Mouse (Mus musculus) kidney, embryonic 15.5 days (tissue): Measurements from ENCODE around the gene Myrip. TPM values are rescaled to one million over a fixed set of nuclear protein-coding genes. Genes with fewer than 3 reads are reported as not detected.

Experiments used
- ATAC-seq: fragments of 200-750 bp; cut with Nextera tagmentation; replicated peaks from 2 replicates; pipeline ENCODE4 v1.8.0; 2017; ENCODE audit warnings: moderate TSS enrichment; ENCODE audit not compliant: low FRiP score
- H3K27ac ChIP-seq: fragments of 300-500 bp; sonication (generic); 2 replicates; pipeline ENCODE4 v1.5.1; 2015; ENCODE audit warnings: mild to moderate bottlenecking, inconsistent platforms
- H3K27me3 ChIP-seq: fragments of 300-500 bp; sonication (generic); 2 replicates; pipeline ENCODE4 v1.6.1; 2015; ENCODE audit warnings: inconsistent platforms
- H3K36me3 ChIP-seq: fragments of 300-500 bp; sonication (generic); 2 replicates; pipeline ENCODE4 v1.6.1; 2015; ENCODE audit warnings: inconsistent platforms
- H3K4me1 ChIP-seq: fragments of 300-500 bp; sonication (generic); 2 replicates; pipeline ENCODE4 v1.6.1; 2015; ENCODE audit warnings: inconsistent platforms
- H3K4me2 ChIP-seq: fragments of 300-500 bp; sonication (generic); 2 replicates; pipeline ENCODE4 v1.6.1; 2015; ENCODE audit warnings: moderate library complexity, mild to moderate bottlenecking, inconsistent platforms
- H3K4me3 ChIP-seq: fragments of 300-500 bp; sonication (generic); replicated peaks from 2 replicates; pipeline ENCODE4 v1.5.1; 2015; ENCODE audit warnings: mild to moderate bottlenecking, inconsistent platforms
- H3K9ac ChIP-seq: fragments of 300-500 bp; sonication (generic); 2 replicates; pipeline ENCODE4 v1.6.1; 2015; ENCODE audit warnings: mild to moderate bottlenecking, inconsistent platforms
- H3K9me3 ChIP-seq: fragments of 300-500 bp; sonication (generic); replicated peaks from 2 replicates; pipeline ENCODE4 v1.6.1; 2016; ENCODE audit warnings: inconsistent platforms
- WGBS: fragments of 180-500 bp; shearing (Covaris S2); methylation state at CpG from one replicate; pipeline ENCODE4 v1.1.7; 2015; ENCODE audit warnings: mixed read lengths; 5-methylcytosine and 5-hydroxymethylcytosine counted together
- polyA plus RNA-seq: library from polyadenylated mRNA; unstranded; fragments of >200 nt; fragmentation: Nextera tagmentation; extraction: Ambion mirVana; gene quantifications from 2 replicates; pipeline ENCODE4 v1.2.1, GENCODE M21; 2015

The Myrip gene
- polyA plus RNA-seq, 1 experiment from 2014 or later, result 0.35 TPM

DNA sequence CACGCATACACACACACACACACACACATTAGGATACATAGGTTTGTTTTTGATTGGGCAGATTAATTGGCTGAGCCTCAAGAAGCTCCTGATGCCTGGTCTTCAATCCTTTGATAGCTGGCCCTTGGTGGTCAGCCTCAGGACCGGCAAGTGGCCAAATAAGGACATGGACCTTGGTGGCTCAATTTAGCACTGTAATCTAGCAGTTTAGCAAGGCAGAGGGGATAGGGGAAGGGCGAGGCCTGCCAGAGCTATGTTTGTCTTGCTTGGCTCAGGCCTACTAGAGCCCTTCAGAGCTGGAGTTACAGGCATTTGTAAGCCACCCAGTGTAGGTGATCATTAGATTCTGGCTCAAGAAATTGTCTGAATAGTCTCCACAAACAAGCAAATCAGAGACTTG, 101.1 kb downstream of the Myrip start:
- Histone ChIP-seq H3K9me3 (no peaks in the 10 kb centered on the region), H3K4me2 (no peak overlapping the region), H3K27ac (no peak overlapping the region), H3K36me3 (no peaks in the 10 kb centered on the region), H3K4me1 (no peaks in the 10 kb centered on the region), H3K27me3 (no peaks in the 10 kb centered on the region), H3K9ac (no peak overlapping the region), H3K4me3 (no peak overlapping the region)
- WGBS, result 73% methylated on average over 3 of the region's 3 CpGs
- no peak for ATAC-seq

DNA sequence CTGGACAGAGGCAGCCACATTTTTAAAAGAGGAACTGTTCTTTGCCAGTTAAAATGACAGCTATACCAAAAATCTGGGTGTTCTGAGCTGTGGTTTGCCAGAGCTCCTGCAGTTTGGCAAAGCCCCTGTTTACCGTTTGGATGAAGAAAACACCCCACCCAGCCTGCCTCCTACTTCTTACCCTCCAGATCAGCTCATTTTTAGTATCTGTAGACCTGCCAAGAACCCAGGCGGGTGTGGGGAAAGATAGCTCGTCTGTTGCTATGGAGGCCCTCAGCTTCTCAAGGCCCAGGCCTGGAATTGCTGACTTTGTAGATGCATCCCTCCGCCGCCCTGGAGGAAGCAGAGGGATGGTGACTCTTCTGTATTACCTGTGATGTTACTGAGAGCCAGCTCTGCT, 102.3 kb downstream of the Myrip start:
- Histone ChIP-seq H3K4me2 (no peak overlapping the region), H3K9me3 (no peaks in the 10 kb centered on the region), H3K27me3 (no peaks in the 10 kb centered on the region), H3K4me1 (no peaks in the 10 kb centered on the region), H3K4me3 (no peak overlapping the region), H3K36me3 (no peaks in the 10 kb centered on the region), H3K9ac (no peak overlapping the region), H3K27ac (no peak overlapping the region)
- no peak for ATAC-seq
- 77% methylated on average over 5 of the region's 5 CpGs for WGBS

DNA sequence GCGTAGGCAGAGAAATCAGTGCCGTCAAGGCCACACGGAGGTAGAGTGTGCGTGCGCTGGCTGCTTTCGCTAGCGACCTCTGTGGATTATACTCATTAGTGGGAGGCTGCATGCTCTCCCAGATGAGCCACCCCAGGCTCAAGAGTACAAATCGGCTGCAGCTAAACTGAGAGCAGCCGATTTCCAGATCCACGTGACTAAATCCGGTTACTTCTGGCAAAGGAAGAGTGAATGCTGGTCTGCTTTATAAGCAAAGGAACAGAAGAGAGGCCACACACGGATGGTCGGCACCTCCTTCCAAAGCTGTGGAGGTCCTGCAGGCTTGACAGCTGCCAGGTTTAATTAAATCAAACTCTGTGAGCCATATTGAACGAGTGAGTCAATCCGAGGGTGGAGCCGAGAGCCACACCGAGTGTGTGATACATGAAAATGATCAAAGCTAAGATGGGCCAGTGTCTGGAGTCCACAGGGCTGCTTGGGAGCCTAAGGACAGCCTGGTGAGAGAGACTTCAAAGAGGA, 108.4 kb downstream of the Myrip start:
- Histone ChIP-seq H3K9me3 (no peaks in the 10 kb centered on the region), H3K9ac (no peak overlapping the region), H3K4me3 (no peak overlapping the region), H3K4me1 (no peaks in the 10 kb centered on the region), H3K27me3 (no peaks in the 10 kb centered on the region; the same call in 1 of the 2 replicates), H3K36me3 (no peaks in the 10 kb centered on the region), H3K4me2 (no peak overlapping the region), H3K27ac (no peak overlapping the region)
- WGBS, result 82% methylated on average over 17 of the region's 17 CpGs
- no peak for ATAC-seq

DNA sequence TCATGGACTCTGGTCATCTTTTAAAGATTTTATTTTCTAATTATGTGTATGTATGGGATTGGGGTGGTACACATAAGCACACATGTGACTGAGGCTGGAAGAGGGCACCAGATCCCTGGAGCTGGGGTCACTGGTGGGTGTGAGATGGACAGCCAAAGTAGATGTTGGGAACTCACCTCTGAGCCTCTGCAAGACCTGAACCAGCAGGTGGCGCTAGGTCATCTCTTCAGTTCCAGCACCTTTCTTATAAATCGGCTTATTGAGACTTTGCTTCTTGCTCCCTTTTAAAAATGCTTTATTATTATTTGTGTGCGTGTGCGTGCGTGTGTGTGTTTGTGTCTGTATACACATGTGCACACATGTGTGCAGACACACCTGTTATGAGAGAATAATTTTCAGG, 109.1 kb downstream of the Myrip start:
- Histone ChIP-seq H3K4me3 (no peak overlapping the region), H3K4me1 (no peaks in the 10 kb centered on the region), H3K9me3 (no peaks in the 10 kb centered on the region), H3K27me3 (no peaks in the 10 kb centered on the region; the same call in 1 of the 2 replicates), H3K27ac (no peak overlapping the region), H3K9ac (no peak overlapping the region), H3K4me2 (no peak overlapping the region), H3K36me3 (no peaks in the 10 kb centered on the region)
- ATAC-seq, result no peak
- WGBS, result 24% methylated on average over 5 of the region's 5 CpGs

DNA sequence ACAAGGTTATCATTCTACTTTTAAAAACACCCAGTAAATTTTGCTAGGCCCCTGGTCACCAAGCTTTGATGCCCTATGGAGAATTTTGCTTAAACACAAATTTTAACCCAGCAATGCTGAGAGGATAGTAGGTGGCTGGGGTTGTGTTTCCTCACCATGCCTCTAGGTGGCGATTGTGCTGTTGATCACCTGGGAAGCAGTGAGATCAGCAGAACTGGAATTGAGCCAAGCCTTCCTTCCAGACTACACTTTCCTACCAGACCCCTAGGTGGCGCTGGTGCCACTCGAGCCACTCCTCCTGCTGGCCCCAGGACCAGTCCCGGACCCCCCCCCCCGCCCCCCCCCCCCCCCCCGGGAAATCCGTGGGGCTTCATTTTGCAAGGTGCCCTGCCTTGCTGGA, 114.2 kb downstream of the Myrip start:
- no peak overlapping the region for H3K4me3 ChIP-seq
- H3K27me3 ChIP-seq, result no peaks in the 10 kb centered on the region; the same call in 1 of the 2 replicates
- H3K9ac ChIP-seq, result no peak overlapping the region
- no peak overlapping the region for H3K4me2 ChIP-seq
- H3K27ac ChIP-seq, result no peak overlapping the region
- no peaks in the 10 kb centered on the region for H3K9me3 ChIP-seq
- 0% methylated on average over 7 of the region's 7 CpGs for WGBS
- no peak for ATAC-seq
- no peaks in the 10 kb centered on the region for H3K4me1 ChIP-seq
- no peaks in the 10 kb centered on the region for H3K36me3 ChIP-seq

DNA sequence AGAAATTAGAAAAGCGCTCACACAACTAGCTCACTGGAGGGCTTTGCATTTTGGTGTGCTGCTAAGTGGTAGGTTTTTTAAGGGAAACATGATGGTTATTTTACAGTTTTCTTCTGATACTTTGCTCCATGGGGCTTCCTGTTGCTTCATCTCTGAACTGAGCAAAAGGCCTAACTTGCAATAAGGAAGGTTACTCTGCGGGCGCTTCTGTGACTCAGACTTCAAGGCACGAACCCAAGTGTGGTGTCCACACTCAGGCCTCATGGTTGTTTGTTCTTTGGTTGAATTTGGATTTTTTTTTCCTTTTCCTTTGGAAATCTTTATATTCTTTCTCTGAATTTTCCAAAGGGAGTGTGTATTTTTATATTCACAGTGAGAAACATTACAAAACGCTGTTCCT, 114.8 kb downstream of the Myrip start:
- no peak for ATAC-seq
- Histone ChIP-seq H3K4me2 (no peak overlapping the region), H3K9ac (no peak overlapping the region), H3K4me1 (no peaks in the 10 kb centered on the region), H3K9me3 (no peaks in the 10 kb centered on the region), H3K27ac (no peak overlapping the region), H3K4me3 (no peak overlapping the region), H3K36me3 (no peaks in the 10 kb centered on the region), H3K27me3 (no peaks in the 10 kb centered on the region; the same call in 1 of the 2 replicates)
- 90% methylated on average over 5 of the region's 5 CpGs for WGBS

DNA sequence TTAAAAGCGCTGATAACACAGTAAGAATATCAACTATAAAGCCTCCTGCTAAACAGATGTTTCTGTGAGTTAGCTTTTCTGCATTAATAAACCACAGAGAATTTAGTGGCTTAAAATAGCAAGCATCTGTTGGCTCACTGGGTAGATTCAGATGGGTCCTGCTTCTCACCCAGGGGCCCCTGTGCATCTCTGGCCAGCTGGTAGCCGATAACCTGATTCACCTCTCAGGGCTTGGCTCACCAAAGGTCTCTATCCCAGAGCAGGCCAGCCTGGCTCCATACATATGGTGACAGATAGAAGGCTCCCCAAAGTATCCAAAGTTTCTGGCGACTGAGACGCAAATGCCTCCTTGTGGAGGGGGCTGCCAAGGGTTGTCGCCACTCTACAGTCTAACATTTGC, 115.4 kb downstream of the Myrip start:
- H3K9me3 ChIP-seq, result no peaks in the 10 kb centered on the region
- no peaks in the 10 kb centered on the region; the same call in 1 of the 2 replicates for H3K27me3 ChIP-seq
- no peak overlapping the region for H3K4me3 ChIP-seq
- H3K9ac ChIP-seq, result no peak overlapping the region
- no peaks in the 10 kb centered on the region for H3K36me3 ChIP-seq
- H3K4me2 ChIP-seq, result no peak overlapping the region
- no peak for ATAC-seq
- no peaks in the 10 kb centered on the region for H3K4me1 ChIP-seq
- WGBS, result 79% methylated on average over 5 of the region's 5 CpGs
- H3K27ac ChIP-seq, result peak overlapping the region; percentile 58; the same call in 1 of the 2 replicates

DNA sequence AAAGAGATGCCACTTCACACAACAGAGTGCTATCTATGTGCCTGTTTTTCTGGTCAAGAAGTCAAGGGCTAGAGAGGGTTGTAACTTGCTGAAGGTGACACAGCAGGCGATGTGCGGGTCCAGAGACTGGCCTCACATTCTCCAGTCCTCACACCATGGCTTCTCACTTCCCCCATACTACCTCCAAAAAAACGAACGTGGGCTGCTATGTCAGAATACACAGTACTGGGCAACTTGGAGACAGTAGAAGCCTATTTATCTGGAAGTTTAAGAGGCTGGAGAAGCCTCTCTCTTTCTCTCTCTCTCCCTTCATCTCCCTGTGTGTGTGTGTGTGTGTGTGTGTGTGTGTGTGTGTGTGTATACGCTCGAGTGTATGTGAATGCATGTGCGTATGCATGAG, 117.3 kb downstream of the Myrip start:
- no peak overlapping the region for H3K9ac ChIP-seq
- no peaks in the 10 kb centered on the region for H3K36me3 ChIP-seq
- no peak overlapping the region for H3K4me2 ChIP-seq
- no peak for ATAC-seq
- H3K9me3 ChIP-seq, result no peaks in the 10 kb centered on the region
- no peaks in the 10 kb centered on the region; the same call in 1 of the 2 replicates for H3K27me3 ChIP-seq
- H3K4me1 ChIP-seq, result no peaks in the 10 kb centered on the region
- H3K27ac ChIP-seq, result no peak overlapping the region
- 81% methylated on average over 7 of the region's 7 CpGs for WGBS
- H3K4me3 ChIP-seq, result no peak overlapping the region

DNA sequence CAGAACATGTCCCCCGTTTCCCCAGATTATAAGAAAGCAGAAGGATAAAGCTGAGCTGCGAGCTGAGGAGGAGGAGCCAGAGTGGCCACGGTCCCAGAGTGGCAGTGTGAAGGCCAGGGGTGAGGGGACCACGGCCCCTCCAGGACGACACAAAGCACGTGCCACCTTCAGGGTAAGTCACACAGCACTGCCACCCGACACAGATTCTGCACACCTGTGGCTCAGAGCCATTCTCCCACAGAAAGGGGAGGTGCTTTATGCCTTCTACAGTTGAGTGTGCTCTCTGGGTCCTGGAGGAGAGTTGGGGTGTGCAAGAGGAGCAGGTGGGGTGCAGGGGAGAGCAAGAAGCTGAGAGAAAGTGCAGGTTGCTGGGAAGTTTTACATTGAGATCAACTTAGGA, 123.3 kb downstream of the Myrip start:
- Histone ChIP-seq H3K4me1 (no peaks in the 10 kb centered on the region), H3K9ac (no peak overlapping the region), H3K4me3 (no peak overlapping the region), H3K27me3 (no peaks in the 10 kb centered on the region), H3K9me3 (no peaks in the 10 kb centered on the region), H3K36me3 (no peaks in the 10 kb centered on the region), H3K27ac (no peak overlapping the region), H3K4me2 (no peak overlapping the region)
- 66% methylated on average over 7 of the region's 7 CpGs for WGBS
- no peak for ATAC-seq

DNA sequence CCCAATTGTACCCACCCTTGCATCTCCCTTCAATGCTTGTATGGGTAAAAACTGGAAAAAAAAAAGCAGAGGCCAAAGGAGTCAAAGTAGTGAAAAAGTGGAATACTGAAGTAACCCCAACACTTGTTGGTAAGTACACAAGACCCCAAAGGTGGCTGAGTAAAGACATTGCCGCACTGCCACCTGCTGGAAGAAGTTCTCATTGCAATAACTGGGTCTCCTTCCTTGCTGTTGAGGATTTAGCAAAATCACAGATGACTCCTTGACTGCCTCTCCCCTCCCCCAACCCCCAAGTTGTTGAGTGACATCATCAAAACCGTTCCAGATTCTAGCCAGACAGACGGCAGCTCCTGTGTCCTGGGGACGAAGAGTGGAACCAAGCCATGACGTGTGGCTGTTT, 124.5 kb downstream of the Myrip start:
- Histone ChIP-seq H3K27ac (no peak overlapping the region), H3K36me3 (no peaks in the 10 kb centered on the region), H3K4me3 (no peak overlapping the region), H3K4me2 (no peak overlapping the region), H3K27me3 (no peaks in the 10 kb centered on the region), H3K9ac (no peak overlapping the region), H3K9me3 (no peaks in the 10 kb centered on the region), H3K4me1 (no peaks in the 10 kb centered on the region)
- ATAC-seq, result no peak
- WGBS, result 38% methylated on average over 5 of the region's 5 CpGs

DNA sequence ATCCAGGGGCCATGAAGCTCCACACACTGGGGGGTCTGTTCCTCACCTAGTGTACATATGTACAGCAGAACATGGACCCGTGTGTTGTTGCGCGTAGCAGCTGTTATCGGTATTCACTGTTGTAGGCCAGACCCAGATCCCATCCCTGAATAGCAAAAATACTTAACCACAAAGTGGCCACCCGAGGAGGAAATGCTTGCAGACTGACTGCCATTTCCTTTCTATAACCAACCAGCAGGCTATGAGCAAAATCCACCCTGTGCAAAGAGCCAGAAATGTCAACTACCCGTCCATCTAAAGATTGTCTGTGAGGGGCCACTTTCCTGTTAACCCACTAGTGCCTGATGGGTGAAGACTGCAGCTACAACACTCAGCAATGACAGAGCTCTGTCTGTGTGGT, 126.9 kb downstream of the Myrip start:
- no peak for ATAC-seq
- H3K4me3 ChIP-seq, result no peak overlapping the region
- no peaks in the 10 kb centered on the region for H3K36me3 ChIP-seq
- 65% methylated on average over 6 of the region's 6 CpGs for WGBS
- H3K4me2 ChIP-seq, result no peak overlapping the region
- no peaks in the 10 kb centered on the region for H3K9me3 ChIP-seq
- H3K4me1 ChIP-seq, result no peaks in the 10 kb centered on the region
- H3K27ac ChIP-seq, result no peak overlapping the region
- no peak overlapping the region for H3K9ac ChIP-seq
- H3K27me3 ChIP-seq, result no peaks in the 10 kb centered on the region

DNA sequence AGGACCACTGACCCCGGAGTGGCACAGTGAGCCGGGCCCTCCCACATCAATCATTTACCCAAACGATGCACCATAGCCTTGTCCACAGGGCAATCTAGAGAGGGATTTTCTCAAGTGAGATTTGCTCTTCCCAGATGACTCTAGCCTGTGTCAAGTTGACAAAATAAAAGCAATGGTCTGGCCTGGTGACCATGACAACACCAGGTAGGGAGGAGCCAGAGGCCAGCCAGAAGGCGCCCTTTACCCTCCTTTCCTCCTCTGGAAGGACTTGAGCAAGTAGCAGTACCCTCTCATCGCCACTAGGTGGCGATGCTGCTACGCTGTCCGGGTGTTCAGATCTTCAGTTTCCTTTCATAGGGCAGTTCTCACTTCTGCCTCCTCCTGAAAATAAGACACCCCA, 132.4 kb downstream of the Myrip start:
- Histone ChIP-seq H3K4me1 (no peaks in the 10 kb centered on the region), H3K27ac (no peak overlapping the region), H3K4me2 (no peak overlapping the region), H3K9me3 (no peaks in the 10 kb centered on the region), H3K9ac (no peak overlapping the region), H3K27me3 (no peaks in the 10 kb centered on the region), H3K36me3 (no peaks in the 10 kb centered on the region), H3K4me3 (no peak overlapping the region)
- whole genome bisulfite sequencing, result 22% methylated on average over 8 of the region's 8 CpGs
- peak; percentile 82; the same call in 1 of the 2 replicates for ATAC-seq

DNA sequence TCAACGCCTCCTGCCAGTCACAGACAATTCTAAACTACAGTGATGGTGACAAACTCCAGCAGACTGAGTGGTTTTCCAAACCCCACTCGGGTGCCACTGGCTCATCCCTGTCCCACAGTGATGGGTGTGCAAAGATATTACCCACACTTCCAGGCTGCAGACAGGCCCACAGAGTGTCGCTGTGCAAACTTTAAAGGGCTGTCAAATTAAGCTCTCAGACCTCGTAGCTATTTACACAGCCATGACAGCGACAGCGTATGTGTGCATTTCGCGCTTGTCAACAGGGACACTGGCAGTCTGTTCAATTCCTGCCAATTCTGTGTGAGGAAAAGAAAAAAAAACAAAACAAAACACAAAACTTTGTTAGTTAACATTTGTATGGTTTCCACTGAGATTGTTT, 134.5 kb downstream of the Myrip start:
- no peaks in the 10 kb centered on the region for H3K36me3 ChIP-seq
- H3K4me1 ChIP-seq, result no peaks in the 10 kb centered on the region
- no peak overlapping the region for H3K9ac ChIP-seq
- H3K4me3 ChIP-seq, result no peak overlapping the region
- no peak for ATAC-seq
- H3K9me3 ChIP-seq, result no peaks in the 10 kb centered on the region
- WGBS, result 68% methylated on average over 8 of the region's 8 CpGs
- H3K4me2 ChIP-seq, result no peak overlapping the region
- H3K27ac ChIP-seq, result no peak overlapping the region
- H3K27me3 ChIP-seq, result no peaks in the 10 kb centered on the region
